Mouse (Mus musculus): ENCODE measurements at regions not wholly inside any gene's neighbourhood (a gene's known extent, or its start where the extent isn't known, plus 50 kb on each side); places are given as distances from the start of the nearest gene placed in this dataset.

GRCm38 (mm10) chr2:47862446-47862845 lies 951.5 kb upstream of the Acvr2a start:
- TF ChIP-seq CTCF (IDR thresholded peaks at IDR 0.05) = no peak
- no peak for TF ChIP-seq EP300 (IDR thresholded peaks at IDR 0.05)

All from lung, postnatal 0 days (tissue).